Mouse (Mus musculus): ENCODE results near the gene 2310007B03Rik. TPM values are rescaled to one million over a fixed set of nuclear protein-coding genes. Genes with fewer than 3 reads are reported as not detected.
"Not testable (repeated sequence)": the region's sequence is repeated elsewhere in the genome, so short reads cannot be mapped to it uniquely, and the experiment has no call there.

2310007B03Rik gene
- total RNA-seq (2021), result not detected
- long read RNA-seq, experiment 1, result 0 reads
- long read RNA-seq, experiment 2, result 0 reads

DNA sequence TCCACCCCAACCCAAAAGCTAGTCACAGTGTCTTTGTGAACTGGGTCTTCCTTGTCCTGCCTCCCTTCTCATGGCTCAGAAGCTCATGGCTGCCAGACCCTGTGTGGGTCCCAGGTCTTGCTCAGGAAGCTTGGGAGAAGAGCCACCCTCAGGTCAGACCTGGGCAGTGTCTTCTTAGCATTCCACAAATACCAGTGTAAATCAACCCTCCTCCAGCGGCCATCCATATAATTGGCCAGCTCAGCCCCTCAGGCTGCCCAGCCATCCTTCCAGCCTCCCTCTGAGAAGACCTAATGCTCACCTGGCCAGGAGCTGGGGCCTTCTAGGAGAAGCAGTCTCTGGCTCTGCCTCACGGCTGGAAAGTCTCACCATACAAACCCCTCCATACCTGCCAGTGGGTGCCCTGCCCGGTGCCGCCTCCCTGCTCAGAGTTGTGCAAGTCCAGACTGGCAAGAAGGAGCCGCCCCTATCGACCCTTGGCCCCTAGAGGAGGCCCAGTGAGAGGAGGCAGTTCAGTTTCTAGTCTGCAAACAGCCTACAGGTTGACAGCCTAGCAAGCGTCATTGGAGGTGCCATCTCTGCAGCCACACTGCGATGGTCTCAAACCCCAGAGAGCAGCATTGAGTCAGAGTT lies at the start of gene 2310007B03Rik:
2310007B03Rik (minus strand) TSS at position 448 of the 633 bp plus-strand sequence.
- DNase-seq, result no peak

DNA sequence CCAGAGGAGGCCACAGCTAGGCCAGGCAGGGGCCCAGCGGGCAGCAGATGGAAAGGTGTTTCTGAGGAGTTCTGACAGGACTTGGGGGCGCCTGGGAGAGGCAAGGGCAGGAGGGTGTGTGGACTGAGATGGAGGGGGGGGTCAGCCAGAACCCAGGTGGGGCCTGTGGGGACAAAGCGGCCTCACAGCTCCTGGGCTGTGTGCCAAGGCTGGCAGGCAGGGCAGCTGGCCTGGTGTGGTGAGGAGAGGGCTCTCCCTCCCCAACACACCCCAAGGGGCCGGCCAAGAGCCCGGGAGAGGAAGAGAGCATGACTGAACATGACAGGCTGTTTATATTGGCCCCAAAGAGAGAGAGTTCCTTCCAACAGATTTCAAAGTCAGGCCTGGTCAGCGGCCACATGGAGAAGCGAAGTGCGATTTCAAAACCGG lies 49.5 kb upstream of the 2310007B03Rik start:
- peak; percentile 67 for DNase-seq

DNA sequence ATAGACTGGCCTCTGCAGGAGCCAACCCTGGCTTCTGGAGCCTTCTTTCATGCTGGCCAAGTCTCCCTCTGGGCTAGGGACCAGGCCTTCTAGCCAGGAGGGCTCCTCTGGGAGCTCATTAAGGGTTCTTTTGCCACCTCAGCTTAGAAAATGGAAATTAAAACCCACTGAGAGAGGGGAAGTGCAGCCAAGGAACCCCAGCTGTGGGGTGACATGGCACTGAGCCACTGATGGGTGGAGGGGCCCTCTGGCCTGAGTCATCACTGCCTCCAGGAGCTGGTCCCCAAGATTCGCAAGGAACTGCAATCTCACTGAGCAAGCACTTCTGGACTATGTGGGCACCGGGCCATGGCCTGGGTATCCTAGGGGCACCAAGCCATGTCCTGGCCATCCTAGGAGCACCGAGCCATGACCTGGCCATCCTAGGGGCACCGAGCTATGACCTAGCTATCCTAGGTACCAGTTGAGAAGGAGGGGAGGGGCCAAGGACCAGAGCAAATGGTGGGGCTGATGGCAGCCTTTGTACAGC lies 46.9 kb upstream of the 2310007B03Rik start:
- DNase-seq, result no peak

DNA sequence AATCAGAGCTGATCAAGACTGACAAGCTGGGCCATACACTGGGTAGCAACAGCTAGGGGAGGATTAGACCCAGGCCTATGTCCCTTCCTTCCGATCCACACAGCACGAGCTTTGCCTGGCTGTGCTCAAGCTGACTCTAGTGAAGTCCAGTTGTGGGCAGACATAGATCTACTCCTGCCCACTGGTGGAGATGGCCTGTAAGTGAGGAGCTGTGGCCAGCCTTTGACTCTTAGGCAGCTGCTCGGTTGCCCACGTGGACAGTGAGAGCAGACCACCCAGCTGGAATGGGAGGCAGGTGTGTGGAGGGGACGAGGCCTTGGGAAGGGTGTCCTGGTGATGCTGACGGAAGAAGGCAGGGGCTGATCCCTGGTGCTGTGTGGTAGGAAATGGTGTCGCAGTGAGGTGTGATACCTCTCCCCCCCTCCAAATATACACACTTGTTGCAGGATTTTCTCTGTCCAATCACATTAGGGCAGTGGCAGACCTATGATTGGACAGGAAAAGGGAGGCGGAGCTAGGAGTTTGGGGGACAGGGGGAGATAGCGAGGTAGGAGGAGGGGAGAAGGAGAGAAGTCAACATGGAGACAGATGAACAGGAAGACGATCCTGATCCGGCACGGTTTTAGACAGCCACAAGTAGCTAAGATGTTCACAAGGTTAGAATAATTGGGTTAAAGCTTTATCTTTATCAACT lies 45.7 kb upstream of the 2310007B03Rik start:
- no peak for DNase-seq

DNA sequence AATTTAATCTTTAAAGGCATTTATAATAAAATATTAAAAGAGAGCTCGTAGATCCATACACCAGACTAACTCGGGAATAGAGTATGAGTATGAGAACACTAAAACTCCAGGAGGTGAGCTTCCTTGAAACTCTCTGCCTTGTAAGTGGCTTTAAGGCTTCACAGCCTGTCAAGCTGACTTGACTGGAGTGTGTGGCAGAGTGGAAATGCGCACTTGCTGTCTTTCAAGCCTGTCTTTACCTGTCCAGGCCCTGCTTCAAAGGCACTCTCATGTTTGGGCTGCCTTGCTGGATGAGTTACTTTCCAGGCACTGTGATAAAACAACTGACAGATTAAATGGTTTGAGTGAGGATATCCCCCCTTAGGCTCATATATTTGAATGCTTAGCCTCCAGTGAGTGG lies 37.2 kb upstream of the 2310007B03Rik start:
- DNase-seq, result no peak

DNA sequence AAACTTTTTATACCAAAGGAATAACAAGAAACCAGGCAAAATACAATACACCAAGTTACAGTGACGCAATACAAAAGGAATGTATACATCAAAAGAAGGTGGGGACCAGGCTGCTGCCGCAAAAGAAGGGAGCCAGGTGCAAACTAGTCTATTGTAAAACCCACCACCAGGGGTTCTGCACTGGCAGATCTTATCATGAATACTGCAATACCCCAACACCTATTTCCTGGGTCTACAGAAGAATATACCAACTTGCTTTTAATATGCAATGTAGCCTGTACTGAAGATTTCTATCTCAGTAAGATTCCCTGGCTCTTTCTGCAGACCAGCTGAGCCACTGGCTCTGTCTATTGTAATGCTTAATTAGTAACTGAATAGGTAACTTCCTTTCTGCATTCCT lies 36.7 kb upstream of the 2310007B03Rik start:
- DNase-seq, result not testable (repeated sequence)

DNA sequence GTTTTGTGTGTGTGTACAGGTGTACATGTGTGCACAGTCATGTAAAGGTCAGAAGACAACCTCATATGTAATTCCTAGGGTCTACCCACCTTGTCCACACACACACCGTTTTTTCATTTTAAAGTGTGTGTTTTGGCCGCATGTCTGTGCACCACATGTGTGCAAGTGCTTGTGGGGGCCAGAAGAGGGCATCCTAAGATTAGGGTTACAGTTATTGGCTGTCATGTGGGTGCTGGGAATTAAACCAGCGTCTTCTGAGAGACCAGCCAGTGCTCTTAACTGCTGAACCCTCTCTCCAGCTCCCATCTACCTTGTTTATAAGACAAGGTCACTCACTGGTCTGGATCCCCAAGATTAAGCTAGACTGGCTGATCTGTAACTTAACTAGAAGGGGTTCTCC lies 34.2 kb upstream of the 2310007B03Rik start:
- no peak for DNase-seq

DNA sequence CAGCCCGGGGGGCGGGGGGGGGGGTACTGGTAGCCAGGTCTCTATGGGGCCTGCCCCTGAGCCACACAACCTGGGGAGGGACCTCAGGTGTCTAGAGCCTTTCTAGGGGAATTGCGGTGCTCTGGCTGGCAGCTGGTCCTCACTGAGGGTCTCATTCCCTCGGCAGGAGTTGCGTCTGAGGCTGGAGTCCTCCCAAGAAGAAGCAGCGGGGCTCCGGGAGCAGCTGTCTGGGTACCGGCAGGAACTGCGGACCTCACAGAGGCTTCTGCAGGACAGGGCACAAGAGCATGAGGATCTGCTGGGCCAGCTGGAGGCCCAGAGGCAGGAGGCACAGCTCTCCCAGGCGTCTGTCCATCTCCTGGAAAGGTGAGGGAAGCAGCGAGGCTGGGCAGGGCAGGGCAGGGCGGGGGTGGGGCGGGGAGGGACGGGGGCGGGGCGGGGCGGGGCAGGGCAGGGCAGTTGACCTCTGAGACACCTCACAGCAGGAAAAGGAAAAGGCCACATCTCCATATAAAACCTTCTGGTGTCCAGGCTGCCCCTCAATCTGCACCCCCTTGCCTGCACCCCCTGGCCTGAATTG lies 30.1 kb upstream of the 2310007B03Rik start:
- no peak for DNase-seq

DNA sequence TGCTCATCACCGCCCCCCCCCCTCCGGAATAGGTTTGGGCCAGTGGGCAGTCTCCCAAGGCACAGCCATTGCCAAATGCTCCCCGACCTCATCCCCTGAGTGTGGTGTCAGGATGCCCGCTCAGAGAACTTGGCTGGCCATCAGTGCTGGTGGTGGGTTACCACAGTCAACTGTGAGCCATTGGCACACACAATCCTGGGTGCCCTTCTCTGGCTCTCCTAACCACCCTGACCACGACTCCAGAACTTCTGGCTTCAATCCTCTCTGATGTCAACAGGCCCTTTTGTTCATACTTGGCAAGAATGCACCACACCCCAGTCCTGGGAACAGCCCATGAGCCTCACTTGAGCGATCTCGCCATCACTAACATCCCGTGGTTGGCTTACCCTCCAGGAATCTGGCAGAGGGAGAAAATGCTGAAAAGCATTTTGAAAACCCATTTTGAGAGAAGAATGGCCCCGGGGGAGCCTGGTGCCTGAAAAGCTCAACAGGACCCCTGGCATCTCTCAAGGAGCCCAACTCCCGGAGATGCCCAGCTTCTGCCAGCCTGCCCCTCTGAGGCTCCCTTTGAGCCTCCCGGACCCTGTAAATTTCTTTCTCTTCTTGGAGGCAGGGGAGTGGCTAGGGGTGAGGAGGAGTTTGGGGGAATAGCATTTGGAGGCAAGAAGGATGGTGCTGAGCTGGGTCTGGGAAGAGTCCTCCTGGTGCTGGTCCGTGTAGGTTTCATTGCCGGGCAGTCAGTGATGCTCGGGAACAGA lies 23.5 kb upstream of the 2310007B03Rik start:
- no peak for DNase-seq

DNA sequence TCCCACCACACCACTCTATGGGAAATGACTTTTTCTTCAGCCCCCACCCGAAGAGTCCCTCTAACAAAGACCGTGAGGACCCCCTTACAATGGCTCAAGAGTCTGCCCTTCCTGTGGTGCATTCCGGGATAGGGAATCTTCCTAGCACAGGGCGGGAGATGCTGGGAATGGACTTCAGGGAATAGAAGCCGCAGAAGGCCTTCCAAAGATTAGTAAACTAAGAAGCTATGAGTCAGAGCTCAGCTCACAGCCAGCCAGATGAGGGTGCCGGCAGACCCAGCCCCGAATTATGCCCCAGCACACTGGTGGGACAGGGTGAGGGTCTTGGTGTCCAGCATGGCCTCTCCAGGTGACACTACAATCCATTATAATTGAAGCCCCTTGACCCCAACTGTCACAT lies 21.5 kb upstream of the 2310007B03Rik start:
- DNase-seq, result no peak

DNA sequence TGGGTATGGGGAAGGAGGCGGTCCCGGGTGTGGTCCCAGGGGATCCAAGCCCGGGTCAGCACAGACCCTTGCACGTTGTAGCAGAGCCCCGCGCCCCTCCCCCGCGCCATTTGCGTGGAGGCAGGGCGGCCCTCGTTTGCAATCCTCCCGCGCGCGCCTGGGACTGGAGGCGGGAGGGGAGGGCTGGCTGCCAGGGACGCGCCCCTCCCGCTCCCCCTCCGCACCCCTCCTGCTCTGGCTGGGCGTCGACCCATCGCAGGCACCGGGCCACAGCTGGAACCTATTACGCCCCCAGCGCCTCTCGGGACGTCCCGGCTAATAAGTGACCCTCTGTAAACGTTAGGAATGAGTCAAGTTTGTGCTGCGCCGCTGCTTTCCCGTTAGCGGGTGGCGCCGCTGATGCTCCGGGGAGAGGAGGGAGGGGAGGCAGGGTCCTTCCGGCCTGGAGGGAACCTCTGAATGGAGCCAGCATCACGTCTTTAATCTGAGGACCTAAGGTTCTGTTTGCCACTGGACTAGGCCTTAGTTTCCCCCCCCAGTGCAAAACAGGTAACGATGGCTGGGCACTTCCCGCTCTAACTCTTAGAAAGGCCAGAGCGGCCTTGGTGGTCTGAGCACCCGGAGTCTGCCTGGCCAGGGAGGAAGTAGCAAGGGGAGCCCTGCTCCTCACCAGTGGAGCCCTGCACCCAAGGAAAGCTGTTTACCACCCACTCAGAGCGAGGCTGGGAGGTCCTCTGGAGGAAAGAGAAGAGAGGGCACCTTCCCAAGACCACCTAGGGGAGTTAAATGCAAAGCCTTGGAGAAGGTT lies 16.0 kb upstream of the 2310007B03Rik start:
- DNase-seq, result peak; percentile 71

DNA sequence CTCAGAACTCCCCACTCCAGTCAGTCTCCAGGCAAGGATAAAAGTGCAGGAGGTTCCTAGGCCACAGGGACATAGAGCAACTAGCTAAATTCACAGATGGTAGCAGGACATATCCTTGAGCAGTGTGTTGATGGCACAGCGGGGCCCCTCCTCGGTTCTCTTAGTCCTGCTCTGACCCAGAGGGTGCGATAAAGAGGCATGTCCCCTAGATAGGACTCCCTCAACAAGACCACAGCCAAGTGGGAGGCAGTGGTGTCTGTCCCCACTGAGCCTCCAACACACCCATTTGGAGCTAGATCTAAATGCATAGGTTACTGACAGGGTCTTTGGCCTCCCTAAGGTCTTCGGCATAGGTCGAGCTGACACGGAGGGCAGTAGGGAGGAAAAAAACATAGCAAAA lies 15.1 kb upstream of the 2310007B03Rik start:
- no peak for DNase-seq

DNA sequence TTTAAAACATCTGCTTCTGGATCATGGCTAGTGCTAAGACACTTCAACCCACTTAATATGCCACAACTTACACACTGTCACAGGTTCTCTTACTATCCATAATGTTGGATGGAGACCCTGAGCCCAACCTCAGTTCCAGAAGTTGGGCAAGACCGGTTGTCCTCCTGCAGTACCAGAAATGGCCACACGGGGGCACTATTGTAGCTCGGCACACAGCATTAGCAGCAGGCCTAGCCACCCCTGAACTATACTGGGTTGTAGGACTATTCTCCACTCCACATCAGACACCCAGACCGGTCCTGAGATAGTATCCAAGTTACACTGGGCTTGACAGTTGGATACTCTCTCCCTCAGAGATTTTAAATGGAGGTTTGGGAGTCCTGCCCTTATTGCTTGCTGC lies 13.7 kb upstream of the 2310007B03Rik start:
- DNase-seq, result peak; percentile 35

DNA sequence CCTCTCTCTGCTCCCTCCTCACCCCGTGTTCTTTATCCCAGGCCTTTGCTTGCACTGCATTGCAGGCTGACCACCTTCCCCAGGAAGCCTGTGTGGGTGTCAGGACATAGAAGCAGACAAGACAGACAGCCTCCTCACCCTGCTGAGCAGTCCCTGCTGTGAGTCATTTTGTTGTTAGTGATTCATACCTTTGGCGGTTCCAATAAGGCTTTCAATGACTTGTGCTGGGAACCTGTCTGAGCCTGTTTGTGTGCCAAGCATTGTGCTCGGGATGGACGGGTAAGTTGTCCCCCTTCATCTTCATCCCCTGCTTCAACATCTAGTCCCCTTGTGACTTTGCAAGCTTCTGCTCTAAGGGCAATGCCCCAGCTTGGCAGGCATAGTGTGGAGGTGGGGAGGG lies 12.9 kb upstream of the 2310007B03Rik start:
- DNase-seq, result no peak

DNA sequence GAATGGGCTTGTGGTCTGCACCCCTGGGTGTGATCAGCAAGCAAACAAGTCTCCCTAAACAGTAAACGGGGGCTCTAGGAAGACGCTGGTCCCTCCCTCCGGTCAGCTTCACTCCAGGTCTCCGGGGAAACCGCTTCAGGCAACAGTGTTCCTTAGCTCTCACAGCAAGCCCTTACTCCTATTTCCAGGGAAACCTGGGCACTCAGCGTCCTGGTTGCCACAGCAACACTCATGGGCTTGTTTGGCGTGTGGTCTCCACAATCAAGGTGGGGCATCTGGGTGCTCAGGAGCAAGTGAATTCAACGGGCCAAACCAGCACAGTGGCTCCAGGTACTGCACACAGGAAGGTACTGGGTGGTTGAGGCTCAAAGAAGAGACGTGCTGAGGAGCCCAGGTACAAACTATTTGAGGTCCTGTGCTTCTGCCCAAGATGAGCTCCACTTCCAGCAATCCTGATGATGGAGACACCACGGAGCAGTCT lies 7.6 kb upstream of the 2310007B03Rik start, which contains the start of gene Crocc2:
Crocc2 (plus strand) TSS at position 431 of the 481 bp plus-strand sequence.
- no peak for DNase-seq

DNA sequence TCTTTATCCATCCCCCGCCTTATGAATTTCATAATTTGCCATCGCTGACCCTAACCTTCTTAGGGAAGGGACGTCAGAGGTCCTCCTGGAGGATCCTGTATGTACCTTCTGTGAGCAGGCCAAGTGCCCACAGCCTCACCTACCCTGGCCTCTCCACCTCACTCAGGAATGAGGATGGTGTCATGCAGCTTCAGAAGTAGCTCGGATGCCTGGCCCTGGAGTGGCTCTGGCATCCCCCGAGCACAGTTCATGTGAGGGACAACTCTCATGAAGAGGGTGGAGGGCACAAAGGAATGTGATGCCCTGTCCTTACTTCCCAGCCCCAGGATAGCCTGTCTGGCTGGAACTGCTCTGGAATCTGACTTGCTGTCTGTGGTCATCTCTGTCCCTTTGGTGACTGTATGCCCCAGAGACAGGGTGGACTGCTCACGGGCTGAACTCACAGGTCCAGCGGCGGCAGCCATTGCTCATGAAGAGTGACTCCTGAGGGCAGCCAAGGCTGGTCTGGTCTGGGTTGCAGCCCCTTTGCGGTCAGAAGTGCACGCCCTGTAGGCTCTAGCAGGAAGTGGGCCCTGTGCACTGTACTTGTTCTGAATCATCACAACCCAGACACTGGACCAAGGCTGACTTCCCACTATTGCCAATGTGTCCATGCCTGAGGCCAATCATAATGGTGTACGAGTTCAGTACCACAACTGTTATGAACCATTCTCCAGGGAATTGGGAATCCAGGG lies 5.8 kb upstream of the 2310007B03Rik start:
- DNase-seq, result no peak

DNA sequence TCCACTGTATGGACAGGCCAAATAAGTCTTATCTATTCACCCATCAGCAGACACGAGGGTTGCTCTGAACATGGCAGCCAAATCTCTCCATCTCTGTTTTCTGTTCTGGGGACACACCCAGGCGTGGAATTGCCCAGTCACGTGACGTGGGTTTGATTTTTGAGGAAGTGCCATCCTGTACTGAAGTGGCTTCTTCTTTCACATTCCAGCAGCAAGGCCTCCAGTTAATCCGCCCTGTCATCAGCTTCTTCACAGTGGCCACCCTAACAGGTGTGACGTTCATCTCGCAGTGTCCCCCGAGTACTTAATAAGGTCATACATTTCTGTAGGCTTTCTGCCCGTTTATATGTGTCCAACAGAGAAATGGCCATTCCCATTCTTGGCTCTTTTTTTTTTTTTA lies 4.7 kb upstream of the 2310007B03Rik start:
- no peak for DNase-seq

DNA sequence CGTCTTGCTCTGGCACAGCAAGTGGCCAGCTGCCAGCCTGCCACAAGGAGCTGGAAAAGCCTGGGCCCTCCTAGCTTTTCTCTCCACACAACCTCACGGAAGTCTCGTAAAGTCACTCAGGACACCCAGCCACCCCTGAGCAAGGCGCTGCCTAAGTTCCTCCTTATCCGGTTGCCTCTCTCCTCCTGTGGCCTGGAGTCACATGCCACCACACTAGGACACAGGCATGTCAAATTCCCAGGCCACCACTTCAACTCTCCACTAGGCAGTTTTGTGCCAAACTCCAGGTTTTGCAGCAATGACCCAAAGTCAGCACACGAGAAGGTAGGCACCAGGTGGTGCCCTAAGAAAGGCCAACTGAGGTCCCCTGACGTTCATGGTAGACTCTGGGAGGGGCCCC lies 1.8 kb upstream of the 2310007B03Rik start:
- DNase-seq, result no peak

DNA sequence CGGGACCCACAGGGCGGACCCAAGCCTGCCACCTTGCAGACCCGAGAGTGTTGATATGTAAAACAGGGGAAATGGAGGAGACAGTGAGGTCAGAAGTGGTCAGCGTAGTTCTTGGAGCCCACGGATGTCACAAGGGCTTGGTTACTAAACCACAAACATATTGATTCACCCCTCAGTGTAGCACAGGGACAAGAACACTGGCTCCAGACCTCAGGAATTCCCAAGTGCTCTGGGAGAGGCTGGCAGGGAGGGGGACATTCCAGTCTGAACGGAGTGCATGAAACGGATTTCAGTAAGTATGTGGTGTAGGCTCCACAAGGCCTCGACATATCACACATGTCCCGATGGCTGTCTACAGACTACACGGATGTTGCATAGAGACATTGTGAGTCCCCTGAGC lies 1.2 kb upstream of the 2310007B03Rik start:
- no peak for DNase-seq

DNA sequence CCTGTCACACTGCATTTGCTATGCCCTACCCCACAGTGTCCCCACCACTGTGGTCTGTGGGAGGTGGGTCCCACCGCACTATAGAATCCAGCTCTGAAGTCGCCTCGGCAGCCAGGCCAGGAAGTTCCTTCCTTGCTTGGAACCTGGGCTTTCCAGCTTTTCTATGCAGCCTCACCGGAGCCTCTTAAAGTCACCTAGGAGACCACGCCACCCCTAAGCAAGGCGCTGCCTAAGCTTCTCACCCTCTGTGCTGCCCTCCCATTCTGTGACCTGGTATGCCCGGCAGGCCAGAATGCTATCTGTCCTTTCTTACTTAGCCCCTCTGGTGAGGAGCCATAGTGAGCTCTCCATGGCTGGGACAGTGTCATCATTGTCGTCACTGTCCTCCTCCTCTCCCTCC lies 602 bp upstream of the 2310007B03Rik start:
- DNase-seq, result no peak
